In the genomic region with DNA sequence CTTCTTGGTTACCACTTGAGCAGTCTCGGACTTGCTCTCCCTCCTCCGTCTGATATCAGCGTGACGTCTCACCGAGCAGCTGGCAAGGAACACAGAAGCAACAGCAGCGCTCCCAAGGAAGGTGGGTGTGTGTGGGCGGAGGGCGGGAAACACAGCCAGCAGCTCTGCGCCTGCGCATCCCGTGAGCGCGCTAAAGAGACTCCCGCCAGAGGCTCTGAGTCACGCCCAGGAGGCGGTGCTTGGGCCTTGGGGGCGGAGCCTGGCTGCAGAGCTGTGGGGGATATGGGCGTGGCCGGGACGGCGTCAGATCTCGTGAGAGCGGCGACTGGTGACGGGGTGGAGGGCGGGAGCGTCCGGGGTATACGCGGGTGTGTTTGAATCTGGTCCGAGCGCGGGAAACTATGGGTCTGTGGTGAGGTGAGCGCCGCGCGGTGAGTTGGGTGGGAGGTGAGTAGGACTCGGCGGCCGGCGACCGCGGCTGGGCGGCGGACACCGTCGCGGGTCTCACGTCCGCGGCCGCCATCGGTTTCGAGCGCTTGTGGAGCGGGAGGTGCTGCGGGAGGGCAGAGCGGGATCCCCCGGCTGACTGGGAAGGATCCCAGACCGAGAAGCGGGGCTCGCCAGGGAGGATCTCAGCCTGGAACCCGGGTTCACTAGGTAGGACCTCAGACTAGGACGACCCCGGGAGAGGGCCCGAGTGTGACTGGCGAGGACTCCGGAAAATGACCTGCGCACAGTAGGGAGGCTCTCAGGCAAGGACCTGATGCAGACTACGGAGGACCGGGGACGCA, we compare ENCODE assay signal across 8 mouse cellular contexts. TPM values are rescaled to one million over a fixed set of nuclear protein-coding genes. Genes with fewer than 3 reads are reported as not detected.
DNase-seq lines count a peak whose midpoint lies in the region; ATAC-seq lines count a peak whose summit lies in the region.

A gene (plus strand): TSS at position 358 of the 791 bp plus-strand sequence.

- H3K9ac ChIP-seq in heart, embryonic 14.5 days (ENCODE audit: low read length): peak within 1 kb of the TSS; percentile 82
- H3K9ac ChIP-seq in liver, embryonic 13.5 days: peak within 1 kb of the TSS; percentile 97
- peak within 1 kb of the TSS; percentile 79 for H3K9ac ChIP-seq in stomach, embryonic 16.5 days (ENCODE audit: low read length)

- H3K4me2 ChIP-seq in heart, embryonic 14.5 days (ENCODE audit: low read length): peak within 1 kb of the TSS; percentile 95
- H3K4me2 ChIP-seq in liver, embryonic 13.5 days: peak within 1 kb of the TSS; percentile 81
- H3K4me2 ChIP-seq in stomach, embryonic 16.5 days (ENCODE audit: low read depth, low read length): peak within 1 kb of the TSS; percentile 77

- peak; percentile 99 for DNase-seq in c-Kit-negative CD71-positive TER-119-positive erythroid progenitor cells, embryonic 14.5 days (ENCODE audit: low read depth, low spot score)
- DNase-seq in fibroblast of lung, adult 2 months (ENCODE audit: low read depth): peak; percentile 94
- DNase-seq in kidney, postnatal 14 days: peak; percentile 99
- peak; percentile 100 for DNase-seq in liver, embryonic 13.5 days
- DNase-seq in neural tube, embryonic 10.5 days (ENCODE audit: extremely low spot score, low spot score): peak; percentile 100

- H3K4me3 ChIP-seq in heart, embryonic 14.5 days (ENCODE audit: control insufficient read depth in 1 of 2, insufficient read depth in 1 of 2, low read depth in 1 of 2, low read length in 2 of 2): peak within 1 kb of the TSS; percentile 71 to 77
- H3K4me3 ChIP-seq in liver, embryonic 13.5 days (replicated peaks): peak within 1 kb of the TSS; percentile 94
- H3K4me3 ChIP-seq in stomach, embryonic 16.5 days (replicated peaks; ENCODE audit: low read length): peak within 1 kb of the TSS; percentile 63

- peaks cover 29% of the 10 kb centered on the region for H3K36me3 ChIP-seq in heart, embryonic 14.5 days (ENCODE audit: control insufficient read depth, insufficient read depth, low read length)
- peaks cover 47% of the 10 kb centered on the region for H3K36me3 ChIP-seq in liver, embryonic 13.5 days
- H3K36me3 ChIP-seq in stomach, embryonic 16.5 days (ENCODE audit: control insufficient read depth, insufficient read depth, low read length): peaks cover 5% of the 10 kb centered on the region

- peaks cover 0 to 9% of the 10 kb centered on the region in 2 experiments; a peak in 1 of 4 replicates for H3K4me1 ChIP-seq in heart, embryonic 14.5 days (ENCODE audit: control insufficient read depth in 2 of 2, insufficient read depth in 2 of 2, low read length in 2 of 2)
- peaks cover 35% of the 10 kb centered on the region for H3K4me1 ChIP-seq in liver, embryonic 13.5 days (replicated peaks)
- H3K4me1 ChIP-seq in stomach, embryonic 16.5 days (ENCODE audit: control insufficient read depth, insufficient read depth, low read length): peaks cover 4% of the 10 kb centered on the region

- H3K27ac ChIP-seq in heart, embryonic 14.5 days (replicated peaks in 1 of 2; ENCODE audit: control insufficient read depth in 1 of 2, insufficient read depth in 1 of 2, low read depth in 2 of 2, low read length in 2 of 2): no peak within 1 kb of the TSS
- peak within 1 kb of the TSS; percentile 85 for H3K27ac ChIP-seq in liver, embryonic 13.5 days
- peak within 1 kb of the TSS; percentile 44 for H3K27ac ChIP-seq in stomach, embryonic 16.5 days (ENCODE audit: low read length)

- peaks cover 7% of the 10 kb centered on the region for H3K9me3 ChIP-seq in heart, embryonic 14.5 days (ENCODE audit: control insufficient read depth, low read length)
- H3K9me3 ChIP-seq in liver, embryonic 13.5 days (replicated peaks): peaks cover 7% of the 10 kb centered on the region; the same call in 1 of the 2 replicates
- peaks cover 22% of the 10 kb centered on the region for H3K9me3 ChIP-seq in stomach, embryonic 16.5 days (replicated peaks; ENCODE audit: control insufficient read depth, low read length)

- peak; percentile 99 for ATAC-seq in CD4-positive, CD25-positive, alpha-beta regulatory T cell, adult 4 months
- peak; percentile 98 for ATAC-seq in heart, embryonic 14.5 days (ENCODE audit: insufficient number of reproducible peaks, insufficient read depth, low FRiP score, low read depth)
- ATAC-seq in liver, embryonic 13.5 days (ENCODE audit: low read depth): peak; percentile 96
- peak; percentile 99 for ATAC-seq in stomach, embryonic 16.5 days (ENCODE audit: insufficient read depth, low FRiP score)

- no peaks in the 10 kb centered on the region for H3K27me3 ChIP-seq in heart, embryonic 14.5 days (ENCODE audit: control insufficient read depth, insufficient read depth, low read length)
- no peaks in the 10 kb centered on the region for H3K27me3 ChIP-seq in liver, embryonic 13.5 days
- no peaks in the 10 kb centered on the region for H3K27me3 ChIP-seq in stomach, embryonic 16.5 days (ENCODE audit: control insufficient read depth, insufficient read depth, low read length)

- under 1% methylated on average over 71 of the region's 72 CpGs for WGBS in heart, embryonic 14.5 days
- under 1% methylated on average over 72 of the region's 72 CpGs for WGBS in liver, embryonic 13.5 days (ENCODE audit: insufficient replicate concordance)
- under 1% methylated on average over 70 of the region's 72 CpGs for WGBS in stomach, embryonic 16.5 days

RNA-seq across cellular contexts. Expression of the gene that starts here (rescaled TPM):
- 1 to 10 TPM; 7.1 to 8.4 TPM for polyA plus RNA-seq in CD4-positive, CD25-positive, alpha-beta regulatory T cell, adult 4 months (2017; shearing (Covaris generic))
- polyA plus RNA-seq in heart, embryonic 14.5 days (2014; fragmentation: Nextera tagmentation; extraction: Ambion mirVana): 22.7 and 23.9 TPM in 2 replicates
- 44.1 and 58.2 TPM in 2 replicates for polyA plus RNA-seq in liver, embryonic 13.5 days (2015; fragmentation: Nextera tagmentation; extraction: Ambion mirVana)
- 35.2 and 38.7 TPM in 2 replicates for polyA plus RNA-seq in stomach, embryonic 16.5 days (2015; fragmentation: Nextera tagmentation; extraction: Ambion mirVana)

Comparison
In these comparisons a context has a peak if more than half of its experiments do, and no peak if none do; other contexts are left out.
1. H3K27ac ChIP-seq: peak in liver, embryonic 13.5 days (single experiment) and stomach, embryonic 16.5 days (single experiment); none in heart, embryonic 14.5 days (0 of 2).
2. Peak in every context shown above with its lines, with median percentiles within 50 percentile points of each other: ATAC-seq, DNase-seq, H3K4me2 ChIP-seq, H3K4me3 ChIP-seq and H3K9ac ChIP-seq.